Mouse (Mus musculus): Measurements from ENCODE around the gene Olfr920.

GRCm38 (mm10) chr9:38718102-38718501 lies 34.0 kb upstream of the Olfr920 start, which contains the start of gene Vwa5a:
- TF ChIP-seq CTCF (IDR thresholded peaks at IDR 0.05): no peak
- TF ChIP-seq POLR2A (IDR thresholded peaks at IDR 0.05; ENCODE audit: insufficient read depth, low read depth, low read length): peak; percentile 68
- no peak for TF ChIP-seq EP300 (IDR thresholded peaks at IDR 0.05; ENCODE audit: insufficient read depth, low read depth, low read length)

Data from heart, adult 2 months (tissue).